Mouse (Mus musculus) testis, adult 2 months (tissue): ENCODE measurements at regions not wholly inside any gene's neighbourhood (a gene's known extent, or its start where the extent isn't known, plus 50 kb on each side); places are given as distances from the start of the nearest gene placed in this dataset.

ENCODE experiments used
- CTCF ChIP-seq: fragments of 200-500 bp; IDR thresholded peaks from 2 replicates; pipeline ENCODE4 v1.5.1; 2012; ENCODE audit warnings: low read depth, mild to moderate bottlenecking, inconsistent platforms, low read length, moderate library complexity; ENCODE audit not compliant: control insufficient read depth, insufficient read depth, insufficient replicate concordance
- POLR2A ChIP-seq: fragments of 200-500 bp; IDR thresholded peaks from 2 replicates; pipeline ENCODE4 v1.6.1; 2012; ENCODE audit warnings: low read depth, mild to moderate bottlenecking, inconsistent platforms, low read length, moderate library complexity; ENCODE audit not compliant: control insufficient read depth

DNA sequence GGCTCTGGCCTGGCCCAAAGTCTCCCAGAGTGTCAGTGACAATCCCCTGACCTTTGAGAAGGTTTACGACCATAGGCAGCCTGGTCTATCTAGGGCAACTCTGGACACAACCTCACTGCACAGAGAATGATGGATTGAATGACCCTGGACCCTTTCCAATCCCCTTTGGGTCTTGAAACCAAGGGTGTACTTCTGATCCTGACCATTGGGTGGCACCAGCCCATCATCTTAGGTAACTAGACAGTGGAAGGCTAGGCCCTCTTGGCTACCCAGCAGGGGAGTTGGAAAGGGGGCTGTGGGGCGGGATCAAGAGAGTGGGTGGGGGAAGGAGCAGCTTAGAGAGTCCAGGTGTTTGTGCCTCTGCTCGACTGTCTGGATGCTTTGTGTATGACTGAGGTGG is 178.7 kb downstream of the Insc start:
- no peak for TF ChIP-seq POLR2A
- TF ChIP-seq CTCF: no peak
